Mouse (Mus musculus): Measurements from ENCODE around the gene Bcl11a.
"Not testable (repeated sequence)": the region's sequence is repeated elsewhere in the genome, so short reads cannot be mapped to it uniquely, and the experiment has no call there.

Gene Bcl11a

DNA sequence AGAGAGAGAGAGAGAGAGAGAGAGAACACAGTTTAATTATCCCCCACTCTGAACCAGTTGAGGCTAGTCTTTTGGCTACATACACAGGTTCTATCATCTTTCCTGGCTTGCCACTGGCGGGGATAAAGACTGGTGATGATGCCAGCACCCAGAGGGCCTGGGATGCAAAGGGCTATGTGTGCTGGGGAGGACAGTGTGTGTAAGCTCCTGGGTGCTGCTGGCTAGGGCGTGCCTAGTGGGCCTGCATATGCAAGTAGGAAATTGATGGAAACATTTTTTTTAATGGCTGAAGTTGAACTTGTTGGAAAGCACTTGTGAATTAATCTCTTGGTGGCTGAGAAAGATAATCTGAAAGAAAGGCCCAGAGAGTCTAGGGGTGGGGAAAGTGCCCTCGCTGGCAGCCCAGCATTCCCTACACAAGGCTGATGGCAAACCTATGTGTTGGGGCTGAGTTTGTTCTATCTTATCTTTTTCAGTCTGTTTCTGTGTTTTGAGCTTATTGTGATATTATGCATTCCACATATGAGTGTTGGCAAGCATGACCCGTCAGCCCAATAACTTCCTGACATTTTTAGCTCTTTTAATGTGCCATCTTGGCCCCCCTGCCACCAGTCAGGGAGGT is 22.7 kb downstream of the Bcl11a start:
- DNase-seq (ENCODE audit: low read depth, low spot score), result no peak

DNA sequence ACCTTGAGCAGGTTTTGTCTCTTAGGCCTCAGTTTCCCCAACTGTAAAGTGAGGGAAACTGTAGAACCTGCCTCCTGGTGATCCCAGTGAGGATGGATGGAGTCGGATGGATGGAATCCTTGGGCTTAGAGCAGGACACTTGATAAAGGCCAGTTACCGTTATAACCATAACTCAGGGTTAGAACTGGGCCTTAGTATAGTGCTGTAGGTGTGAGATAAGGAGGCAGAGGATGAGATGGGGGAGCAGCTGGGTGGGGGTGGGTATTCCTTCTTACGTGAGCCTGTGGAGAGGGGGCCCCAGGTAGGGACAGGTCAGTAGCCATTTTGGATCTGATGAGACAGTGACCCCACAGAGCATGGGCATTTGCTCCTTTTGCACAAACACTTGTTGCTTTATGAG is 23.8 kb downstream of the Bcl11a start:
- DNase-seq (ENCODE audit: low read depth, low spot score), result no peak

- DNase-seq (ENCODE audit: low read depth, low spot score), result no peak
These were observed 24.5 kb downstream of the Bcl11a start for GRCm38 (mm10) chr11:24102372-24102771.

- DNase-seq (ENCODE audit: low read depth, low spot score), result no peak
These were observed 25.4 kb downstream of the Bcl11a start for GRCm38 (mm10) chr11:24103128-24103742.

- DNase-seq (ENCODE audit: low read depth, low spot score), result no peak
These were observed 29.6 kb downstream of the Bcl11a start for GRCm38 (mm10) chr11:24107414-24107813.

- no peak for DNase-seq (ENCODE audit: low read depth, low spot score)
These were observed 31.1 kb downstream of the Bcl11a start for GRCm38 (mm10) chr11:24108974-24109373.

DNA sequence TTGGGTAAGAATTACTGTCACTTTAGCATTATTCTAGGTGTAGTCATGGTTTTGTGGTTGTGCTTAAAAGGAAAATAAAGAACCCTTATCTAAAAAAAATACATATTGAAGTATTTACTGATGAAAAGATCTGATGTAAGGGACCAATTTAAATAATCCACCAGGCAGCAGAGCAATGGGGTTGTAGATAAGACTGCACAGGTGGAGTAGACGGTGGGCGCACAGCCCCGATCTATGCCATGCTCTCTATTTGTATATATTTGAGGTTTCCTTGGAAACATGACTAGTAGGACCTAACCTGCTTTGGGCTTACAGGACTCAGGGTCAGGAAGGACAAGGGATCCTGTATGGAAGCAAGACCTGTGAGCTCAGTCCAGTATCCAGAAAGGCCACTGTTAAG is 31.5 kb downstream of the Bcl11a start:
- no peak for DNase-seq (ENCODE audit: low read depth, low spot score)

DNA sequence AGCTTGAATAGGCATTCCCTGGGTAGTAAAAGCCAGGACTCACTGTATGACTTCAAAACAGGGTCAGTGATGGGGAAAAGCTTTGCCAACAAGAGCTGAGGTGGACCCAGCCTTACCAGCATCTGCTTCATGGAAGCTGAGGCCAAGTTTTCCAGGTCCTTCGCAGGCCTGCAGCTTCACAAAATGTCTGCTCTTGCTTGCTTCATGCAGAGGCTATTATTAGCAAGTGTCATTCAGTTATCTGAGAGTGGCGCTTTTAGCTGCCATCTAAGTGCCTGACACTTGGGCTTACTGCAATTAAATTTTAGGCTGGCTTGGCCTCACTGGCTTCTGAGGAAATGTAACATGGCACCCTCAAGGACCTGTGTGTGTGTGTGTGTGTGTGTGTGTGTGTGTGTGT is 32.3 kb downstream of the Bcl11a start:
- no peak for DNase-seq (ENCODE audit: low read depth, low spot score)

- DNase-seq (ENCODE audit: low read depth, low spot score), result no peak
These were observed 33.9 kb downstream of the Bcl11a start for GRCm38 (mm10) chr11:24111720-24112119.

DNA sequence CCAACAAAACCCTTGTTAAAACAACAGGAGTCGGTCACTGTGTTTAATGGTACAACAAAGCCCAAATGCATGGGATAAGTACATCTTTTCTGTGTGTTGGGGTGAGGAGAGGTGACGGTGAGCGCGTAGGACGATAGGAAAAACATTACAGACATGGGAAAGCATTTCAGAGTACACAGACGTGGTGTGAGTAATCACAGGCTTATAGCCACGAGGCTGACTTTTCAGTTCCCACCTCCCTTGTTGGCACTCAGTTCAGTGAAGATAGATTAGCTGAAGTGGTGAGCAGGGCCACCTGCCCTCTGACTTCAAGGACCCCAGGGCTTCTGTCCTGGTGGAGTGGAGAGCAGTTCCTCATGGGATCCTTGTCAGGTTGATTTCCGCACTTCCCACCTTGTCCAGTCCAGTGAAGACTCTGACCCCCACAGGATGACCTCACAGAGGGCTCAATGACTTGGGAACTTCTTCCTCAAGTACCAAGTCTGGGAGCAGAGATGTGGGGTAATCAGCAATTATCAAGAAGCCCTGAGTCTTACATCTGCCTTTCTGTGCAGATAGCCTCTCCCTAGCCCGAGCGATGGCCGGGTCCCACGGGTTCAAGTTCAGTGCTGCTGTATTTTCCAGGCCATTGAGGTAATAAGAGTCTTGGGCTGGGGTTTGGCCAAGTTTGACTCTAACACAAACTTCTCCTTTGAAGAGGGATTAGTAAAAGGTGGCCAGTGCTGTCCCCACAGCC is 37.3 kb downstream of the Bcl11a start:
- DNase-seq (ENCODE audit: low read depth, low spot score), result no peak

DNA sequence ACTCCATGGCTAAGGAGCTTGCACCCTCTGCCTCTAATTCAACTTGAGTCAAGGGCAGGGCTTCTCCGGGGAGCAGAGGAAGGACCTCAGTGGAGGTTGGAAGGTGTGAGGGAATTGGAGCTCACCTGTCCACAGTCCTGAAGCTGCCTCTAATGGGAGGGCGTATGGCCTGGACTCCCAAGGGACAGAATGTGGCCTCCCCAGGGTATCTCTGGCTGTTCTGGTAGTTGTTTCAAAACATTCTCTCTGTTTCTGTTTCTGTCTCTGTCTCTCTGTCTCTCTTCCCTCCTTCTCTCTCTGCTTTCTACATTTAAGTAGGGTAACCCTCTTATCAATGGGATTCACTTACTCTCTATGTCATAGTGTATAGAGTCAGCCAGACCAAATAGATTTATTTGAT is 38.2 kb downstream of the Bcl11a start:
- DNase-seq (ENCODE audit: low read depth, low spot score), result no peak

DNA sequence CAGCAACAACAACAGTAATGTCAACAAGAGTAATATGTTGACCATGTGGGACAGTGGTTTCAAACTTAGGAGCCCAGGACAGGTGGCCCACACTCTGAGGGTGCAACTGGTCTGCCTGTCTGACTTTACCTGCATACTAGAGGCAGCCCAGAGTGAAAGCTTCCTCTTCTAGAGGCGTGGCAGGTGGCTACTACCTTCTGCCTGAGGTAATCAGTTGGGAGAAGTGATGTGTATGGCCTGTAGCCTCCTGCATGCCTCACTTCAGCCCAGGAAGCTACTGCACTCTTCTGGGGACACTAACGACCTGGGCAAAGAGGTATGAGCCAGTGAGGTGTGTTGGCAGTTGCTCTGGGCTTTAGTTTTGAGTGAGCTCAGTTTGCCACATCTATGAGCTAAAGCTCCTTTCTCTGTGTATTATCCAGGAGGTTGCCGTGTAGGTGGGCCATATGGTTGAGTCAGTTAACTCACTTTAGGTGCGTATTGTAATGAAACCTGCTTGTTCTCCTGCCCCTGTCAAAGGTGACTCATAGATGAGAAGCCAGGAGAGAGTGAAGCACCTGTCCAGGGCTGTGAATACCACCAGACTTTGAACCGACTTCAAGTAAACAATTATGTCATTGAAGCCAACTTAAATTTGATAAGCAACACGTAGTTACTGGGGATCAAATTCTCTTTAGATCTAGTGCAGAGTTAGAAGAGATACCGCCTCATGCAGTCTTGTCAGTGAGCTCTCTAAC is 38.9 kb downstream of the Bcl11a start:
- DNase-seq (ENCODE audit: low read depth, low spot score), result no peak

DNA sequence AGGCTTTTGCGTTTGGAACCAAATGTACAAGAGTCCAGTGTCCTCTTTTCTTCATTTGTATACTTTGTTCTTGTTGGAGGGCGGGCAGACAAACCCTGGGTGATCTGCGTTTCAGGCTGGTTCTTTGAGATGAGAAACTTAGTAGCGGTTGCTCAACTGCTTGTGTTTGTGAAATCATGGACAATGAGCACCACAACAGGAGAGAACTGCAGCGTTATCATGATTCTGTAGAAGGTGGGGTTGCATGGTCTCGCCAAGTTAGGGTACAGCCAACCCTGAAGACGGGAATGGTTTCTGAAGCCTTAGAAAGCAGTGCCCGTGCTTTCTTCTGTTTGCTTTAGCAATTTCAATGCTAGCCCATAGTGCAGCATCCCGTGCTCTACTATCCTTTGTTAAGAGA is 43.3 kb downstream of the Bcl11a start:
- DNase-seq (ENCODE audit: low read depth, low spot score), result no peak

DNA sequence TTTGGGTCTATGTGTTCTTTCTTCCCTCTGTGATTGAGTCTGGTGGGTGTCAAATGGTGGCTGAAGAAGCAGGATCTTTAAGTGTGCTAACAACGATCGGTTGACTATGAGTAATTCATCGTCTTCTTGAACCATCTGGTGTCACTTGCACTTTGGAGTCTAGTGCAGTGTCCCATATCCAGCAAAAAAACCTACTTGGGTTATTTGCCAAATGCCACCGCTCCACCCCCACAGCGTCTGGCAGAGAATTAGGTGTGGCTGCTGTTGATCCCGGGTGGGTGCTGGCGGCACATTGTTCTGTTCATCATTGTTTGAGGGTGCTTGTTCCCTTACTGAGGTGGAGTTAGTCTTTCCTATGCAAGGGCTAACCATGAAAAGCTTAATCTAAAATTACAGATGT is 45.0 kb downstream of the Bcl11a start:
- no peak for DNase-seq (ENCODE audit: low read depth, low spot score)

DNA sequence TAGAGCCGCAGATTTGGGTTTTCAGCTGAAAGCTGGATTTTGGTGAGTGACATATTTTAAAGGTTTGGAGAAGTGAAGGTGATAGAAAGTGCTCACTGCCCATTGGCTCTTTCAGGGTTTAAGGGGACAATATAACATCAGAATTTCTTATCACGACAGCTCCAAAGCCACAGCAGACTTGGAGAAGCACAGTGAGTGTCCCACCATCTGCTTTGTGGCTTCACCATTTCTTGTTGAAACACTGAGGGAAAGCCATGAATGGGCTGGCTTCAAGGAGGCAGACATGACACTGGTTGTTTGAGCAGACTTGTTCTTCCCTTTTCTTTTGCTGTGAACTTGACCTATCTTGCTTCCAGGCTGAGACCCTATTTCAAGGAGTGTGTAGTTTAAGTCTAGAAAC is 46.1 kb downstream of the Bcl11a start:
- DNase-seq (ENCODE audit: low read depth, low spot score), result no peak

- DNase-seq (ENCODE audit: low read depth, low spot score), result no peak
These were observed 47.2 kb downstream of the Bcl11a start for GRCm38 (mm10) chr11:24125098-24125497.

- no peak for DNase-seq (ENCODE audit: low read depth, low spot score)
These were observed 50.1 kb downstream of the Bcl11a start for GRCm38 (mm10) chr11:24128001-24128400.

DNA sequence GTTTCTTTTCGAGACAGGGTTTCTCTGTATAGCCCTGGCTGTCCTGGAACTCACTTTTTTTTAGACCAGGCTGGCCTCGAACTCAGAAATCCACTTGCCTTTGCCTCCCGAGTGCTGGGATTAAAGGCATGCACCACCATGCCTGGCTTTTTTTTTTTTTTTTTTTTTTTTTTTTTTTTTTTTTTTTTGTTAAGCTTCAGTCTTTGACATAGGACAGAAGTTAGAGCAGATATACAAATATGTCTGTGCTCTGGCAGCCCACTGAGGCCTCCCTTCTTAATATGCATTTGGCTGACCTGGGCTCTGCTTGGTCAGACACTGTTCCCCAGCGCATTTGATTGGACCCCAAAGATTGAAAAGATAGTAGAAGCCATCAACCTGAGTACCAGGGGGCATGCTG is 51.0 kb downstream of the Bcl11a start:
- DNase-seq (ENCODE audit: low read depth, low spot score), result not testable (repeated sequence)

DNA sequence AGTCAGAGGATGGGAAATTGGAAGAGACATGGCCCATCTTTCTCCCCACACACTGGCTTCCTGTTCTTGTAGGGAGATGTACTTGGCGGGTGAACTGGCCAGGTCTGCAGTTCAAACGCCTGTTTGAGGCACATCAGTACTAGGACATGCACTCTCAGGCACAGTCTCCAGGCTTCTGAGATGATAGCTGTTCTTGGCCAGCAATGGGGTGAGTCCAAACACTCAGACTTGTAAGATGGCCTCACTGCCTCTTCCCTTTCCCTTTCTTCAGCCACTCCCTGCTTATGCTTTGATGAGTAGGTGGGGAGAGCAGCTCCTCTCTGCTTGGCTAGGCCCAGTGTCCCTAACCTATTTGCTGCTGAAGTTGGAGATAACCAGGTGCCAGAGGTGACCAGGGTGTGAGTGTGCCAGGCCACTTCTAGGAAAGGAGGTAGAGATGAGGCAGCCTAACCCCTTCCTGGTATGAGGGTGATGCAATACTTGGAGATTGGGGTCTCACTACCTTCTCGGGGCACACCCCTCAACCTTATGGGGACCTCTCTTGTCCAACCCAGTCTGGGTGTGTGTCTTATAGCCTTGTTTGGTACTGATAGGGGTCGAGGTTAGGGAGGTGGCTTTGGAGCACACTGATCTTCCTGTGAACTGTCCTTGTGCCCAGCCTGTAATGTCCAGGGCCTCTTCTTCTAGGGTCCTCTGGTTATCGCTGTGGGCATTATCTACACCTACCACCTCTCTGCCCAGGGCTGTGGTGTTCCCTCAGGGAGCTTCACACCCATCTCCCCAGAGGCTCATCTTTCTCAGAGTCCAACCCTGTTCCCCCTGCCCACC is 51.7 kb downstream of the Bcl11a start:
- DNase-seq (ENCODE audit: low read depth, low spot score), result no peak

GRCm38 (mm10) chr11:24130186-24130760 is 52.4 kb downstream of the Bcl11a start:
- no peak for DNase-seq (ENCODE audit: low read depth, low spot score)

GRCm38 (mm10) chr11:24131818-24132217 is 54.0 kb downstream of the Bcl11a start:
- no peak for DNase-seq (ENCODE audit: low read depth, low spot score)
